Mouse (Mus musculus): ENCODE results near the gene Alg11. TPM values are rescaled to one million over a fixed set of nuclear protein-coding genes. Genes with fewer than 3 reads are reported as not detected.

Gene Alg11
- polyA plus RNA-seq, 1 experiment from 2014 or later = 32.3 TPM

DNA sequence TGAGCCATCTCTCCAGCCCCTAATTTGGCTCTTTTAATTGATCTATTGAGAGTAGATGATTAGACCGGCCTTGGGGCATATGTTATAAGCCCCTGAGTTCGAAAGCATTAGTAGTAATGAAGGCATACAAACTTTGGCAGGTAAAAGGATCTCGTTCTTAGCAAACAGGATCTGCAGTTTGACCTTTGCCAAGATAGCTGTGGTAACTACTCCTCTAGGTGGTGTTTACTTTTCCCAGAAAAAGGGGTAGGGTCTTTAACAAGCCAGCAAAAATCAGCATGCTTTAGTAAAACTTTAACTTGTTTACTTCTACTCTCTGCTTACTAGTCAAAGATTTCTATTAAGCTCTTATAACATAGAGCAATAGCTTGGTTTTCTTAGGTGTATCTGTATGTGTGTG is 18.0 kb upstream of the Alg11 start:
- no peaks in the 10 kb centered on the region for H3K36me3 ChIP-seq
- H3K4me1 ChIP-seq = peaks cover 19% of the 10 kb centered on the region
- no peak overlapping the region for H3K4me2 ChIP-seq (replicated peaks)
- ATAC-seq (ENCODE audit: low FRiP score) = no peak
- no peaks in the 10 kb centered on the region for H3K9me3 ChIP-seq (replicated peaks)
- no peak overlapping the region for H3K4me3 ChIP-seq
- H3K27me3 ChIP-seq = peaks cover 4% of the 10 kb centered on the region; the same call in 1 of the 2 replicates
- H3K9ac ChIP-seq = no peak overlapping the region
- 93% methylated on average over 3 of the region's 3 CpGs for WGBS
- H3K27ac ChIP-seq = no peak overlapping the region

GRCm38 (mm10) chr8:22043706-22044105 is 16.8 kb upstream of the Alg11 start:
- Histone ChIP-seq H3K4me1 (peaks cover 19% of the 10 kb centered on the region), H3K9me3 (replicated peaks) (no peaks in the 10 kb centered on the region), H3K4me2 (replicated peaks) (no peak overlapping the region), H3K9ac (no peak overlapping the region), H3K27me3 (peaks cover 4% of the 10 kb centered on the region; the same call in 1 of the 2 replicates), H3K36me3 (no peaks in the 10 kb centered on the region), H3K27ac (no peak overlapping the region), H3K4me3 (no peak overlapping the region)
- WGBS = 42% methylated on average over 12 of the region's 12 CpGs
- no peak for ATAC-seq (ENCODE audit: low FRiP score)

GRCm38 (mm10) chr8:22047699-22048464 is 12.6 kb upstream of the Alg11 start:
- no peaks in the 10 kb centered on the region for H3K9me3 ChIP-seq (replicated peaks)
- peaks cover 9% of the 10 kb centered on the region for H3K4me1 ChIP-seq
- H3K27me3 ChIP-seq = no peaks in the 10 kb centered on the region
- H3K9ac ChIP-seq = no peak overlapping the region
- no peak overlapping the region for H3K4me2 ChIP-seq (replicated peaks)
- H3K36me3 ChIP-seq = no peaks in the 10 kb centered on the region
- peak; percentile 38; the same call in 1 of the 2 replicates for ATAC-seq (ENCODE audit: low FRiP score)
- H3K27ac ChIP-seq = no peak overlapping the region
- H3K4me3 ChIP-seq = no peak overlapping the region
- 67% methylated on average over 2 of the region's 2 CpGs for WGBS

DNA sequence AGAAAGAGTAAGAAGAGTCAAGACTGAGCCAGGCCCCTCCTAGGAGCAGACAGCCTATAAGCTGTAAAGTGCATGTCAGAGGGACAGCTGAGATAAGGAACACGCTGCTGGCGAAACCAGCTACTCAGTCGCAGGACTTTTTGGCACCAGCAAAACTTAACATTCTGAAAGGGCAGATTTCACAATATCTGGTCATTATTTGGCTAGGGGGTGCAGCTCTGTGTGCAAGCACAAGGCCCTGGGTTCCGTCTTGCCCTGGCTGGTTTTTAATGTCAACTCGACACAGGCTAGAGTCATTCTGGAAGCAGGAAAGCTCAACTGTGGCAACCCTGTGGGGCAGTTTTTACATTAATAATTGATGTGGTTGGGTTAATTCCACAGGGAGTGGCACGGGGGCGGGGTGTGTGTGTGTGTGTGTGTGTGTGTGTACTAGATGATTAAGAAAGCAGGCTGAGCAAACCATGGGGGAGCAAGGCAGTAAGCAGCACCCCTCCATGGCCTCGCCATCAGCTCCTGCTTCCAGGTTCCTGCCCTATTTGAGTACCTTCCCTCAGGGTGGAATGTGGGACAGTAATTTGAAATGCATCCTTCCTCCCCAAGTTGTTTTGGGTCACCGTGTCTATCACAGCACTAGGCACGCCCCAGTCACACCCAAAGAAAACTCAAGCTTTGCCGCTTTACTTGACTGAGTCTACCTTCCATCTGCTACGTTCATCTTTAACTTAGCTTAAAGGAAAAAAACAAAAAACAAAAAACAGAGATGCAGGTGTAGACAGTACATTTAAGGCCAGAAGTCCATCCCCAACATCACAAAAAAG is 5.6 kb upstream of the Alg11 start:
- Histone ChIP-seq H3K9me3 (replicated peaks) (no peaks in the 10 kb centered on the region), H3K27me3 (peaks cover 9% of the 10 kb centered on the region), H3K9ac (no peak overlapping the region), H3K4me3 (no peak overlapping the region), H3K27ac (no peak overlapping the region), H3K4me1 (0 out of 2 replicates have a peak, but pooled peaks cover 3% of the 10 kb centered on the region), H3K4me2 (replicated peaks) (no peak overlapping the region), H3K36me3 (no peaks in the 10 kb centered on the region)
- ATAC-seq (ENCODE audit: low FRiP score) = no peak
- WGBS = 88% methylated on average over 12 of the region's 12 CpGs

GRCm38 (mm10) chr8:22055492-22055877 is 5.0 kb upstream of the Alg11 start:
- H3K4me1 ChIP-seq = 0 out of 2 replicates have a peak, but pooled peaks cover 3% of the 10 kb centered on the region
- H3K4me2 ChIP-seq (replicated peaks) = no peak overlapping the region
- ATAC-seq (ENCODE audit: low FRiP score) = no peak
- peaks cover 9% of the 10 kb centered on the region for H3K27me3 ChIP-seq
- WGBS = 97% methylated on average over 2 of the region's 2 CpGs
- H3K4me3 ChIP-seq = no peak overlapping the region
- H3K36me3 ChIP-seq = no peaks in the 10 kb centered on the region
- H3K27ac ChIP-seq = no peak overlapping the region
- no peaks in the 10 kb centered on the region for H3K9me3 ChIP-seq (replicated peaks)
- H3K9ac ChIP-seq = no peak overlapping the region

DNA sequence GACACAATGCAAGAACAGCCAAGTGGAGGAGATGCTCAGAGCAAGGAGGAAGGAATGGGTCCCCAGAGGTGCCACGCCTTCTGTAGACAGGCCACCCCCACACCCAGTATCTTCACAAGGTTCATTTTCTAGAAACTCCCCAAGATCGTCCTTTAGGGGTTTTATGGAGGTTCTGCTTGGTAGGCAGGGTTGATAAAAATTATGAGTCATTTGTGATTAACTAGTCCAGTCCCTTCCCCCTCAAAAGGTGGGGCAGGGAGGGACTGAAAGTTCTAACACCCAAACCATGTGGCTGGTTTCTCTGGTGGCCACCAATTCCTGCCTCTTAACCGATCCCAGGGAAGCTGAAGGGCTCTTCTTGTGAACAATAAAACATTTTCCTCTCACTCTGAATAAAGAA is 3.7 kb upstream of the Alg11 start:
- Histone ChIP-seq H3K9ac (no peak overlapping the region), H3K9me3 (replicated peaks) (no peaks in the 10 kb centered on the region), H3K36me3 (no peaks in the 10 kb centered on the region), H3K27ac (no peak overlapping the region), H3K4me3 (no peak overlapping the region), H3K27me3 (peaks cover 9% of the 10 kb centered on the region), H3K4me1 (peaks cover 7% of the 10 kb centered on the region), H3K4me2 (replicated peaks) (no peak overlapping the region)
- 84% methylated on average over 3 of the region's 3 CpGs for WGBS
- ATAC-seq (ENCODE audit: low FRiP score) = no peak

- H3K9ac ChIP-seq = no peak overlapping the region
- H3K4me1 ChIP-seq = peaks cover 7% of the 10 kb centered on the region
- no peak overlapping the region for H3K4me3 ChIP-seq
- no peaks in the 10 kb centered on the region for H3K36me3 ChIP-seq
- 82% methylated on average over 9 of the region's 9 CpGs for WGBS
- H3K9me3 ChIP-seq (replicated peaks) = no peaks in the 10 kb centered on the region
- no peak overlapping the region for H3K27ac ChIP-seq
- no peak overlapping the region for H3K4me2 ChIP-seq (replicated peaks)
- no peak for ATAC-seq (ENCODE audit: low FRiP score)
- H3K27me3 ChIP-seq = peaks cover 9% of the 10 kb centered on the region
These were observed 2.2 kb upstream of the Alg11 start for GRCm38 (mm10) chr8:22058368-22058767.

- 43% methylated on average over 11 of the region's 11 CpGs for WGBS
- Histone ChIP-seq H3K27ac (no peak overlapping the region), H3K27me3 (peaks cover 9% of the 10 kb centered on the region), H3K4me2 (replicated peaks) (peak overlapping the region; percentile 84), H3K4me3 (peak overlapping the region; percentile 66), H3K9ac (peak overlapping the region; percentile 67), H3K4me1 (peaks cover 7% of the 10 kb centered on the region), H3K36me3 (peaks cover 5% of the 10 kb centered on the region), H3K9me3 (replicated peaks) (no peaks in the 10 kb centered on the region)
- no peak for ATAC-seq (ENCODE audit: low FRiP score)
These were observed 1.3 kb upstream of the Alg11 start for GRCm38 (mm10) chr8:22059153-22059738.

GRCm38 (mm10) chr8:22059821-22060445 is 588 bp upstream of the Alg11 start, which contains the start of gene Atp7b:
Atp7b (minus strand) TSS chr8:22060305.
- H3K9ac ChIP-seq = peak within 1 kb of the TSS; percentile 67
- H3K4me1 ChIP-seq = peaks cover 7% of the 10 kb centered on the region
- peak within 1 kb of the TSS; percentile 84 for H3K4me2 ChIP-seq (replicated peaks)
- ATAC-seq (ENCODE audit: low FRiP score) = peak; percentile 92
- H3K27me3 ChIP-seq = peaks cover 9% of the 10 kb centered on the region
- H3K36me3 ChIP-seq = peaks cover 10% of the 10 kb centered on the region
- peak within 1 kb of the TSS; percentile 12; the same call in 1 of the 2 replicates for H3K27ac ChIP-seq
- H3K9me3 ChIP-seq (replicated peaks) = no peaks in the 10 kb centered on the region
- H3K4me3 ChIP-seq = peak within 1 kb of the TSS; percentile 66
- 1% methylated on average over 45 of the region's 46 CpGs for WGBS

- Histone ChIP-seq H3K27ac (no peak overlapping the region), H3K4me1 (peaks cover 7% of the 10 kb centered on the region), H3K4me3 (peak overlapping the region; percentile 66), H3K4me2 (replicated peaks) (peak overlapping the region; percentile 84), H3K27me3 (peaks cover 9% of the 10 kb centered on the region), H3K9me3 (replicated peaks) (0 out of 2 replicates have a peak, but pooled peaks cover 3% of the 10 kb centered on the region), H3K9ac (no peak overlapping the region), H3K36me3 (peaks cover 22% of the 10 kb centered on the region)
- ATAC-seq (ENCODE audit: low FRiP score) = no peak
- 10% methylated on average over 3 of the region's 3 CpGs for WGBS
These were observed 605 bp downstream of the Alg11 start for GRCm38 (mm10) chr8:22061126-22061525.

DNA sequence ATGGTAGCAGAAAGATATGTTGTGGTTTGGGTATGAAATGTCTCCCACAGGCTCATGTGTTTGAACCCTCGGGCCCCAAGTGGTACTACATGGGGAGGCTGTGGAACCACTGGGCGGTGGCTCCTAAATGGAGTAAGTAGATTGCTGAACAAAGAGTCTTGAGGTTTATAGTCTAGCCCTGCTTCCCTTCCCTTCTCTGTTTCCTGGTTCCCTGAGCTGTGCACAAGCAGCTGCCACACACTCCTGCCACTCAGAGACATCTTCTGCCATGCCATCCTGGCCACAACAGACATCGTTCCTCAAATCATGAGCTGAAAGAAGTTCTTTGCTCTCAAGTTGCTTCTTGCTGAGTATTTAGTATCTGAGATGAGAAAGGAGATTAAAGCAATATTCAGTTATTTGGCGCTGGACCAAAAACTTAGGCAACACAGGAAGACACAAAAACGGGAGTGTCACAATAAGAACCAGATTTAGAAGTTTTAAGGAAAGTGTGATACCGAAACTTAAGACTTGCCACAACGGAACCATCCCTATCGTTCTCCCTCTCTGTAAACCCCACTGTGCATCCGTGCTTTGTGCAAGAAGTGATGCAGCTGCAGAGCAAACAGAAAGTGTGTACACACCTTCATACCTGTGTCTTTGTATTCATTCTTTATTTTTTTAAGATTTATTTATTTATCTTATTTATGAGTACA is 18.9 kb downstream of the Alg11 start:
- Histone ChIP-seq H3K4me3 (no peak overlapping the region), H3K4me1 (no peaks in the 10 kb centered on the region), H3K4me2 (replicated peaks) (no peak overlapping the region), H3K9me3 (replicated peaks) (no peaks in the 10 kb centered on the region), H3K36me3 (no peaks in the 10 kb centered on the region), H3K27me3 (no peaks in the 10 kb centered on the region), H3K27ac (no peak overlapping the region), H3K9ac (no peak overlapping the region)
- no peak for ATAC-seq (ENCODE audit: low FRiP score)
- 86% methylated on average over 9 of the region's 9 CpGs for WGBS
